Comparison of ENCODE assay signal across 23 mouse cellular contexts in the genomic region with DNA sequence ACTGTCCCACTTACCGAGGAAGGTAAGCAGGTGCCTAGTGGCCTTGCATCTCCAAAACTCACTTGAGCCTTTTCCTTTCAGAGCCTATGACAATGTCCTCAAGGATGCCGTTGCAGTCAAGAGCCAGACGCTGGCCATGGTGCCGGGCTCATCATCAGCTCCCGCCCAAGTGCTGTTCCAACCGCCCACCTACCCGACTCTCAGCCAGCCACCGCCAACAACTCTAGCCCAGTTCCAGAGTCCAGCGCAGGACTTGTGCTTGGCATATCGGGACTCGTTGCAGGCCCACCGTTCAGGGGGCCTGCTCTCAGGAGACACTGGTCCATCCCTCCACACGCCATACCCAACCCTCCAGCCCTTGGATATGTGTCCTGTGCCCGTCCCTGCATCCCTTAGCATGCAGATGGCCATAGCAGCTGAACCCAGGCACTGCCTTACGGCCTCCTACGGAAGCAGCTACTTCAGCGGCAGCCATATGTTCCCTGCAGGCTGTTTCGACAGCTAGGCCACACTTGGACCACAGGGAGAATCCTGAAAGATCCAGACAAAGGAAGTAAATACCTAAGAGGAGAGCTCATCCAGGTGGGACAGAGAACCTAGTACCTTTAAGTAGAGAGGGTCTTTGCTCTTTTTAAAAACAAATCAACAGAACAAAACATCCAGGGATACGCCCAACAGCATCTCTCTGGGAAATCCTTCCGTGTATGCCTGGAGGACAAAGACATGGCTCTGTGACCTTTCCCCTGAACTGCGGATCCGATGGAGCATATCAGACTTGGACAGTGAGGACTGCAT. TPM values are rescaled to one million over a fixed set of nuclear protein-coding genes. Genes with fewer than 3 reads are reported as not detected.
DNase-seq lines count a peak whose midpoint lies in the region; ATAC-seq and TF ChIP-seq lines count a peak whose summit lies in the region.
"Had no signal": no experiment of that assay in that cellular context is flagged by ENCODE, and none has a peak within 500 bp of the region (broad histone marks: within the 10 kb centered on the region; RNA-seq: fewer than 3 reads in every experiment).

No protein-coding gene starts in this region.

- peaks cover 45% of the 10 kb centered on the region for H3K36me3 ChIP-seq in hindbrain, embryonic 13.5 days
- 0 out of 2 replicates have a peak, but pooled peaks cover 4% of the 10 kb centered on the region for H3K36me3 ChIP-seq in hindbrain, embryonic 11.5 days (ENCODE audit: control insufficient read depth, insufficient read depth, low read length)
- peaks cover 60% of the 10 kb centered on the region for H3K36me3 ChIP-seq in midbrain, embryonic 12.5 days
- H3K36me3 ChIP-seq in midbrain, postnatal 0 days (ENCODE audit: insufficient read depth, low read length) = no peaks in the 10 kb centered on the region
- 0 out of 2 replicates have a peak, but pooled peaks cover 5% of the 10 kb centered on the region for H3K36me3 ChIP-seq in forebrain, embryonic 16.5 days (ENCODE audit: control insufficient read depth, insufficient read depth)

- TF ChIP-seq CTCF in midbrain, postnatal 0 days (IDR thresholded peaks at IDR 0.05) = no peak

- no peaks in the 10 kb centered on the region for H3K9me3 ChIP-seq in hindbrain, embryonic 13.5 days
- H3K9me3 ChIP-seq in hindbrain, embryonic 11.5 days (ENCODE audit: control insufficient read depth, low read length) = no peaks in the 10 kb centered on the region
- H3K9me3 ChIP-seq in midbrain, embryonic 12.5 days = no peaks in the 10 kb centered on the region
- no peaks in the 10 kb centered on the region for H3K9me3 ChIP-seq in midbrain, postnatal 0 days (ENCODE audit: low read length)
- H3K9me3 ChIP-seq in forebrain, embryonic 16.5 days (ENCODE audit: control insufficient read depth, low read length) = no peaks in the 10 kb centered on the region
- H3K9me3 ChIP-seq: forebrain, embryonic 15.5 days; heart, embryonic 13.5 days; lung, embryonic 15.5 days had no signal

- H3K27me3 ChIP-seq in hindbrain, embryonic 13.5 days = no peaks in the 10 kb centered on the region
- no peaks in the 10 kb centered on the region for H3K27me3 ChIP-seq in hindbrain, embryonic 11.5 days (ENCODE audit: control insufficient read depth, insufficient read depth, low read length)
- no peaks in the 10 kb centered on the region for H3K27me3 ChIP-seq in midbrain, embryonic 12.5 days
- H3K27me3 ChIP-seq in midbrain, postnatal 0 days (ENCODE audit: insufficient read depth, low read length) = no peaks in the 10 kb centered on the region
- H3K27me3 ChIP-seq in forebrain, embryonic 16.5 days (replicated peaks; ENCODE audit: control insufficient read depth, insufficient read depth, low read length) = no peaks in the 10 kb centered on the region
- H3K27me3 ChIP-seq: forebrain, embryonic 15.5 days; heart, embryonic 13.5 days; lung, embryonic 15.5 days had no signal

- no peak overlapping the region for H3K9ac ChIP-seq in hindbrain, embryonic 13.5 days
- no peak overlapping the region for H3K9ac ChIP-seq in hindbrain, embryonic 11.5 days (ENCODE audit: low read depth, low read length)
- H3K9ac ChIP-seq in midbrain, embryonic 12.5 days (replicated peaks) = no peak overlapping the region
- H3K9ac ChIP-seq in midbrain, postnatal 0 days (replicated peaks; ENCODE audit: low read length, poor library complexity, severe bottlenecking) = no peak overlapping the region
- no peak overlapping the region for H3K9ac ChIP-seq in forebrain, embryonic 16.5 days (replicated peaks; ENCODE audit: low read depth, low read length)
- H3K9ac ChIP-seq: forebrain, embryonic 15.5 days; heart, embryonic 13.5 days; liver, embryonic 14.5 days; lung, embryonic 15.5 days had no signal

- H3K4me3 ChIP-seq in hindbrain, embryonic 13.5 days = no peak overlapping the region
- no peak overlapping the region for H3K4me3 ChIP-seq in hindbrain, embryonic 11.5 days (ENCODE audit: low read depth, low read length)
- no peak overlapping the region for H3K4me3 ChIP-seq in midbrain, embryonic 12.5 days
- H3K4me3 ChIP-seq in midbrain, postnatal 0 days (ENCODE audit: low read depth, low read length) = no peak overlapping the region
- no peak overlapping the region for H3K4me3 ChIP-seq in forebrain, embryonic 16.5 days (replicated peaks; ENCODE audit: low read length)
- H3K4me3 ChIP-seq: forebrain, embryonic 15.5 days; heart, embryonic 13.5 days; lung, embryonic 15.5 days had no signal

- no peak for ATAC-seq in hindbrain, embryonic 13.5 days (ENCODE audit: low FRiP score)
- ATAC-seq in hindbrain, embryonic 11.5 days (ENCODE audit: low FRiP score) = no peak
- 0 out of 2 replicates have a peak, but pooled peaks have one; percentile 23 for ATAC-seq in midbrain, embryonic 12.5 days (ENCODE audit: low FRiP score, low read depth)
- ATAC-seq in midbrain, postnatal 0 days (ENCODE audit: low FRiP score) = no peak
- ATAC-seq in forebrain, embryonic 16.5 days = no peak
- ATAC-seq: inflammation-experienced regulatory T-cells, adult 6 months had no signal

- H3K27ac ChIP-seq in hindbrain, embryonic 13.5 days = peak overlapping the region; percentile 48; the same call in 1 of the 2 replicates
- no peak overlapping the region for H3K27ac ChIP-seq in hindbrain, embryonic 11.5 days (ENCODE audit: low read depth, low read length)
- peak overlapping the region; percentile 52; the same call in 1 of the 2 replicates for H3K27ac ChIP-seq in midbrain, embryonic 12.5 days (replicated peaks)
- H3K27ac ChIP-seq in midbrain, postnatal 0 days (ENCODE audit: low read depth, low read length) = no peak overlapping the region
- no peak overlapping the region for H3K27ac ChIP-seq in forebrain, embryonic 16.5 days (ENCODE audit: low read length)
- H3K27ac ChIP-seq: forebrain, embryonic 15.5 days; heart, embryonic 13.5 days; liver, embryonic 14.5 days; lung, embryonic 15.5 days; macrophage; stomach, postnatal 0 days had no signal

- H3K4me1 ChIP-seq in hindbrain, embryonic 13.5 days (replicated peaks) = peaks cover 8% of the 10 kb centered on the region
- 0 out of 2 replicates have a peak, but pooled peaks cover 2% of the 10 kb centered on the region for H3K4me1 ChIP-seq in hindbrain, embryonic 11.5 days (replicated peaks; ENCODE audit: control insufficient read depth, insufficient read depth, low read length)
- no peaks in the 10 kb centered on the region for H3K4me1 ChIP-seq in midbrain, embryonic 12.5 days
- H3K4me1 ChIP-seq in midbrain, postnatal 0 days (ENCODE audit: insufficient read depth, low read length) = no peaks in the 10 kb centered on the region; the same call in 1 of the 2 replicates
- no peaks in the 10 kb centered on the region for H3K4me1 ChIP-seq in forebrain, embryonic 16.5 days (replicated peaks; ENCODE audit: control insufficient read depth, insufficient read depth, low read length)
- H3K4me1 ChIP-seq: forebrain, embryonic 15.5 days had no signal

- no peak for DNase-seq in hindbrain, embryonic 11.5 days (ENCODE audit: low spot score)
- DNase-seq in midbrain, postnatal 0 days (ENCODE audit: low spot score) = no peak
- peak; percentile 76 for DNase-seq in R1 (ENCODE audit: low read depth, low spot score)
- no peak for DNase-seq in lung, postnatal 25 days (ENCODE audit: low spot score)

- no peak overlapping the region for H3K4me2 ChIP-seq in hindbrain, embryonic 13.5 days
- H3K4me2 ChIP-seq in hindbrain, embryonic 11.5 days (replicated peaks; ENCODE audit: low read depth, low read length) = no peak overlapping the region
- no peak overlapping the region for H3K4me2 ChIP-seq in midbrain, embryonic 12.5 days (replicated peaks)
- no peak overlapping the region for H3K4me2 ChIP-seq in midbrain, postnatal 0 days (ENCODE audit: low read depth, low read length, poor library complexity, severe bottlenecking)
- no peak overlapping the region for H3K4me2 ChIP-seq in forebrain, embryonic 16.5 days (ENCODE audit: low read length)
- H3K4me2 ChIP-seq: forebrain, embryonic 15.5 days; heart, embryonic 13.5 days; lung, embryonic 15.5 days had no signal

- 85% methylated on average over 22 of the region's 22 CpGs for WGBS in hindbrain, embryonic 13.5 days
- 87% methylated on average over 22 of the region's 22 CpGs for WGBS in hindbrain, embryonic 11.5 days
- WGBS in midbrain, embryonic 12.5 days = 90% methylated on average over 22 of the region's 22 CpGs
- WGBS in midbrain, postnatal 0 days = 84% methylated on average over 22 of the region's 22 CpGs
- 94% methylated on average over 22 of the region's 22 CpGs for WGBS in forebrain, embryonic 16.5 days

RNA-seq across cellular contexts. Expression of a gene that starts 1.4 kb away (rescaled TPM):
- polyA plus RNA-seq in hindbrain, embryonic 13.5 days (2015; fragmentation: Nextera tagmentation; extraction: Ambion mirVana) = 6.1 and 7.2 TPM in 2 replicates
- 8.5 and 10.4 TPM in 2 replicates for polyA plus RNA-seq in hindbrain, embryonic 11.5 days (2014; fragmentation: Nextera tagmentation; extraction: Ambion mirVana)
- polyA plus RNA-seq in midbrain, embryonic 12.5 days (2016; fragmentation: Nextera tagmentation; extraction: Ambion mirVana) = 8.4 and 9.3 TPM in 2 replicates
- total RNA-seq in midbrain, postnatal 0 days (2014; rRNA removed) = 0.27 and 0.85 TPM in 2 replicates
- polyA plus RNA-seq in midbrain, postnatal 0 days (2015; fragmentation: Nextera tagmentation; extraction: Ambion mirVana) = 1.6 and 2.3 TPM in 2 replicates
- polyA plus RNA-seq in forebrain, embryonic 16.5 days (2015; fragmentation: Nextera tagmentation; extraction: Ambion mirVana) = 2.7 and 3.3 TPM in 2 replicates
- total RNA-seq: granulocyte monocyte progenitor cell, adult 5-6 weeks; MEL had no signal
- polyA plus RNA-seq: macrophage had no signal

RNA-seq across cellular contexts. Expression of a gene that starts 15.9 kb away (rescaled TPM):
- not detected in 2 replicates for polyA plus RNA-seq in hindbrain, embryonic 13.5 days (2015; fragmentation: Nextera tagmentation; extraction: Ambion mirVana)
- polyA plus RNA-seq in hindbrain, embryonic 11.5 days (2014; fragmentation: Nextera tagmentation; extraction: Ambion mirVana) = not detected in 2 replicates
- polyA plus RNA-seq in midbrain, embryonic 12.5 days (2016; fragmentation: Nextera tagmentation; extraction: Ambion mirVana) = not detected in 2 replicates
- total RNA-seq in midbrain, postnatal 0 days (2014; rRNA removed) = not detected in 2 replicates
- polyA plus RNA-seq in midbrain, postnatal 0 days (2015; fragmentation: Nextera tagmentation; extraction: Ambion mirVana) = not detected in 2 replicates
- polyA plus RNA-seq in forebrain, embryonic 16.5 days (2015; fragmentation: Nextera tagmentation; extraction: Ambion mirVana) = not detected in 2 replicates
- total RNA-seq: adrenal gland, postnatal 36 days; gastrocnemius, adult 18-20 months; granulocyte monocyte progenitor cell, adult 5-6 weeks; heart, postnatal 25 days; left cerebral cortex, postnatal 25 days; MEL had no signal
- polyA plus RNA-seq: embryonic facial prominence, embryonic 14.5 days; forebrain, embryonic 15.5 days; heart, embryonic 13.5 days; inflammation-experienced regulatory T-cells, adult 6 months; kidney, adult 2 months; limb, embryonic 14.5 days; liver, embryonic 14.5 days; lung, embryonic 15.5 days; macrophage had no signal

RNA-seq across cellular contexts. Expression of a gene that starts 56.8 kb away (rescaled TPM):
- 18.5 and 20.8 TPM in 2 replicates for polyA plus RNA-seq in hindbrain, embryonic 13.5 days (2015; fragmentation: Nextera tagmentation; extraction: Ambion mirVana)
- polyA plus RNA-seq in hindbrain, embryonic 11.5 days (2014; fragmentation: Nextera tagmentation; extraction: Ambion mirVana) = 34.2 and 37.7 TPM in 2 replicates
- polyA plus RNA-seq in midbrain, embryonic 12.5 days (2016; fragmentation: Nextera tagmentation; extraction: Ambion mirVana) = 32.4 and 32.6 TPM in 2 replicates
- total RNA-seq in midbrain, postnatal 0 days (2014; rRNA removed) = 2.2 and 4.4 TPM in 2 replicates
- 3.1 and 3.2 TPM in 2 replicates for polyA plus RNA-seq in midbrain, postnatal 0 days (2015; fragmentation: Nextera tagmentation; extraction: Ambion mirVana)
- 9.5 and 13.5 TPM in 2 replicates for polyA plus RNA-seq in forebrain, embryonic 16.5 days (2015; fragmentation: Nextera tagmentation; extraction: Ambion mirVana)
- total RNA-seq: gastrocnemius, adult 18-20 months; granulocyte monocyte progenitor cell, adult 5-6 weeks; MEL had no signal
- polyA plus RNA-seq: inflammation-experienced regulatory T-cells, adult 6 months had no signal

Comparison
In these comparisons a context has a peak if more than half of its experiments do, and no peak if none do; other contexts are left out.
1. H3K27ac ChIP-seq: peak in hindbrain, embryonic 13.5 days (single experiment) and midbrain, embryonic 12.5 days (single experiment); none in hindbrain, embryonic 11.5 days (single experiment), midbrain, postnatal 0 days (single experiment) and forebrain, embryonic 16.5 days (single experiment).